Mouse (Mus musculus): ENCODE measurements around the gene Olfr709-ps1. TPM values are rescaled to one million over a fixed set of nuclear protein-coding genes. Genes with fewer than 3 reads are reported as not detected.
"Not testable (repeated sequence)": the region's sequence is repeated elsewhere in the genome, so short reads cannot be mapped to it uniquely, and the experiment has no call there.

The Olfr709-ps1 gene
- polyA plus RNA-seq (2014; fragmentation: Nextera tagmentation; extraction: Ambion mirVana): not detected in 2 replicates

DNA sequence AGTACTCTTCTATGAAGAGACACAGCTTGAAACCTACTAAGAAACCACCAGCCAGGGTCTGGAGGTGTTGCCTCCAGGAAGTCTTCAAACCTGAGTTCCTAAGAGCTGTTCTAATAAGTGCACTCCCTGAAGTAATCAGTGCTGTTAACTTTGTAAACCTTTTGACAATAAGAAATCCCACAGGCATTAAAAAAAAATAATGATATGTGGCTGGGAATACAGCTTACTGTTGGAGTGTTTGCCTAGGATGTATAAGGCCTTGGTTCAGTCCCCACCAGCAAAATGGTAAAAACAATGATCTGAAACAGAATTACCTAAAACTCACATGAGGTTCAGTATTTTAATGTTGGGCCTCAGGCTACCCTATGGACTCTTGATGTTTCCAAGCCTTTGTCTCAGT, at the start of gene Olfr709-ps1:
Gene Olfr709-ps1 (minus strand): TSS at position 101 of the 400 bp plus-strand sequence.
- Histone ChIP-seq H3K4me1 (replicated peaks; ENCODE audit: control insufficient read depth, insufficient read depth, low read length) (no peaks in the 10 kb centered on the region), H3K9me3 (ENCODE audit: control insufficient read depth, low read length) (no peaks in the 10 kb centered on the region), H3K27me3 (ENCODE audit: control insufficient read depth, insufficient read depth, low read length) (no peaks in the 10 kb centered on the region), H3K36me3 (ENCODE audit: control insufficient read depth, insufficient read depth, low read length) (no peaks in the 10 kb centered on the region), H3K9ac (ENCODE audit: low read length) (no peak within 1 kb of the TSS), H3K4me3 (ENCODE audit: low read depth, low read length) (no peak within 1 kb of the TSS), H3K27ac (ENCODE audit: low read depth, low read length) (no peak within 1 kb of the TSS), H3K4me2 (ENCODE audit: low read depth, low read length, severe bottlenecking) (no peak within 1 kb of the TSS)
- DNase-seq (ENCODE audit: low spot score) (no peak), ATAC-seq (replicated peaks; ENCODE audit: low FRiP score) (no peak)

GRCm38 (mm10) chr7:106975353-106975752, 43.3 kb upstream of the Olfr709-ps1 start, which contains the start of gene Olfr711:
Olfr711 (minus strand) TSS chr7:106975453.
- no peak within 1 kb of the TSS for H3K4me2 ChIP-seq (ENCODE audit: low read depth, low read length, severe bottlenecking)
- H3K4me1 ChIP-seq (replicated peaks; ENCODE audit: control insufficient read depth, insufficient read depth, low read length): no peaks in the 10 kb centered on the region
- no peaks in the 10 kb centered on the region for H3K9me3 ChIP-seq (ENCODE audit: control insufficient read depth, low read length)
- no peaks in the 10 kb centered on the region for H3K36me3 ChIP-seq (ENCODE audit: control insufficient read depth, insufficient read depth, low read length)
- 68% methylated on average over 1 of the region's 1 CpGs for WGBS
- no peak within 1 kb of the TSS for H3K4me3 ChIP-seq (ENCODE audit: low read depth, low read length)
- no peaks in the 10 kb centered on the region for H3K27me3 ChIP-seq (ENCODE audit: control insufficient read depth, insufficient read depth, low read length)
- no peak within 1 kb of the TSS for H3K9ac ChIP-seq (ENCODE audit: low read length)
- ATAC-seq (replicated peaks; ENCODE audit: low FRiP score) (no peak), DNase-seq (ENCODE audit: low spot score) (no peak)
- H3K27ac ChIP-seq (ENCODE audit: low read depth, low read length): no peak within 1 kb of the TSS

DNA sequence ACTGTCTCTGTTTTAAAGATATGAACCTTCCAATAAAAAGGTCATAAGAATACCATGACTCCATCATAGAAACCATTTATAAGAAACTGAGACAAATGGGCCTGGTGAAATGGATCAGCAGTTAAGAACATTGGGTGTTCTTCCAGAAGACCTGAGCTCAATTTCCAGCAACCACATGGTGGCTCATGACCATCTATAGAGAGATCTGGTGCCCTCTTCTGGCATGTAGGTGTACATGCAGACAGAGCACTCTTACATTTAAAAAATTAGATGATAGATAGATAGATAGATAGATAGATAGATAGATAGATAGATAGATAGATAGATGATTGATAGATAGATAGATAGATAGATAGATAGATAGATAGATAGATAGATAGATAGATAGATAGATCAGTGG, 35.5 kb upstream of the Olfr709-ps1 start:
- not testable (repeated sequence) for ATAC-seq (replicated peaks; ENCODE audit: low FRiP score); DNase-seq (ENCODE audit: low spot score); H3K4me3 ChIP-seq (ENCODE audit: low read depth, low read length); H3K9me3 ChIP-seq (ENCODE audit: control insufficient read depth, low read length); H3K4me1 ChIP-seq (replicated peaks; ENCODE audit: control insufficient read depth, insufficient read depth, low read length); H3K36me3 ChIP-seq (ENCODE audit: control insufficient read depth, insufficient read depth, low read length); H3K4me2 ChIP-seq (ENCODE audit: low read depth, low read length, severe bottlenecking); H3K27me3 ChIP-seq (ENCODE audit: control insufficient read depth, insufficient read depth, low read length); H3K9ac ChIP-seq (ENCODE audit: low read length); H3K27ac ChIP-seq (ENCODE audit: low read depth, low read length)

DNA sequence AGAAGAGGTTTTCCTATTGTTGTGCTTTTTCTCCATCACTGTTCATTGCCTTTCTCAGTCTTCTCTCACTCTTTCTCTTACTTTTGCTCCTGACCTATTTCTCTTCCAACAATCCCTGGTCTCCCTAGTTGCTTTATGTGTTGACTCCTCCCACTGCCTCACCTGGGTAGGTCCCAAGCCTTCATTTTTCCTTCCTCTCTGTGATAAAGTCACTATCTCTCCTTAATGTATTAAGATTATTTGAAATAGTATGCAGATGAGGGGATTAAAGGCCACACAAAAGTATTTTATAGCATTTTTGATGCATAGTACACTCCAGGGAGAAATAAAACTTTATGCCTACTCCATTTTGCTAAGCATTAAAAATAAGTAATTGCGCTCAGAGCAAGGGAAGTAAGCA, 31.8 kb upstream of the Olfr709-ps1 start, which contains the start of gene Olfr6:
Gene Olfr6 (minus strand): TSS at position 101 of the 400 bp plus-strand sequence.
- WGBS: 98% methylated on average over 1 of the region's 1 CpGs
- Histone ChIP-seq H3K4me3 (ENCODE audit: low read depth, low read length) (no peak within 1 kb of the TSS), H3K4me2 (ENCODE audit: low read depth, low read length, severe bottlenecking) (no peak within 1 kb of the TSS), H3K27me3 (ENCODE audit: control insufficient read depth, insufficient read depth, low read length) (no peaks in the 10 kb centered on the region), H3K27ac (ENCODE audit: low read depth, low read length) (no peak within 1 kb of the TSS), H3K9me3 (ENCODE audit: control insufficient read depth, low read length) (no peaks in the 10 kb centered on the region), H3K36me3 (ENCODE audit: control insufficient read depth, insufficient read depth, low read length) (no peaks in the 10 kb centered on the region), H3K9ac (ENCODE audit: low read length) (no peak within 1 kb of the TSS), H3K4me1 (replicated peaks; ENCODE audit: control insufficient read depth, insufficient read depth, low read length) (no peaks in the 10 kb centered on the region)
- no peak for DNase-seq (ENCODE audit: low spot score)
- no peak for ATAC-seq (replicated peaks; ENCODE audit: low FRiP score)

- 75% methylated on average over 3 of the region's 3 CpGs for WGBS
- no peak within 1 kb of the TSS for H3K4me3 ChIP-seq (ENCODE audit: low read depth, low read length)
- no peaks in the 10 kb centered on the region for H3K4me1 ChIP-seq (replicated peaks; ENCODE audit: control insufficient read depth, insufficient read depth, low read length)
- H3K27me3 ChIP-seq (ENCODE audit: control insufficient read depth, insufficient read depth, low read length): no peaks in the 10 kb centered on the region
- DNase-seq (ENCODE audit: low spot score): no peak
- no peak within 1 kb of the TSS for H3K9ac ChIP-seq (ENCODE audit: low read length)
- H3K4me2 ChIP-seq (ENCODE audit: low read depth, low read length, severe bottlenecking): no peak within 1 kb of the TSS
- no peak for ATAC-seq (replicated peaks; ENCODE audit: low FRiP score)
- H3K9me3 ChIP-seq (ENCODE audit: control insufficient read depth, low read length): no peaks in the 10 kb centered on the region; the same call in 1 of the 2 replicates
- no peaks in the 10 kb centered on the region for H3K36me3 ChIP-seq (ENCODE audit: control insufficient read depth, insufficient read depth, low read length)
- H3K27ac ChIP-seq (ENCODE audit: low read depth, low read length): no peak within 1 kb of the TSS
These were observed 16.2 kb upstream of the Olfr709-ps1 start, which contains the start of gene Olfr710 for GRCm38 (mm10) chr7:106948212-106948611. Olfr710 (minus strand) TSS chr7:106948312.

DNA sequence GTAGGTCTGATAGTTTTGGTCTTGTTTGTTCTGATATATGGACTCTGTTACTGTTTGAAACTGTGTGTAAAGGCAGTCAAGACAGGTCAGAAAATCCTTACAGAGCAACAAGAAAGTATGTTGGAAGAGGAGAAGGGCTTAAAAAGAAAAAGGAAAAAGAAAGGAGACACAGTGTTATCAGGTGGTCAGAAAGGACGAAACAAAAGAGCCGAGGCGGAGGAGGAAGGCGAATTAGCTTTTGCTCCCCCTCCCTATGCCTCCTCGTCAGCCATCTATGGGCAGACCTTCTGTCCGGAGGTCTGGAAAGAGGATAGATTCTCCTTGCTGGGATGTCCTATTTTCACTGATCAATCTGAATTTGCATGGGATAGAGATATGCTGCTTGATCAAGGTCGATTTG, 11.1 kb downstream of the Olfr709-ps1 start:
- H3K9ac ChIP-seq (ENCODE audit: low read length); H3K27ac ChIP-seq (ENCODE audit: low read depth, low read length); H3K4me3 ChIP-seq (ENCODE audit: low read depth, low read length); ATAC-seq (replicated peaks; ENCODE audit: low FRiP score); H3K36me3 ChIP-seq (ENCODE audit: control insufficient read depth, insufficient read depth, low read length); DNase-seq (ENCODE audit: low spot score); H3K4me1 ChIP-seq (replicated peaks; ENCODE audit: control insufficient read depth, insufficient read depth, low read length); H3K27me3 ChIP-seq (ENCODE audit: control insufficient read depth, insufficient read depth, low read length); H3K4me2 ChIP-seq (ENCODE audit: low read depth, low read length, severe bottlenecking); H3K9me3 ChIP-seq (ENCODE audit: control insufficient read depth, low read length): not testable (repeated sequence)
- 89% methylated on average over 2 of the region's 7 CpGs for WGBS

GRCm38 (mm10) chr7:106907676-106908075, 24.3 kb downstream of the Olfr709-ps1 start, which contains the start of gene Olfr1532-ps1:
Olfr1532-ps1 (plus strand) TSS chr7:106908001.
- Histone ChIP-seq H3K36me3 (ENCODE audit: control insufficient read depth, insufficient read depth, low read length) (no peaks in the 10 kb centered on the region), H3K9ac (ENCODE audit: low read length) (no peak within 1 kb of the TSS), H3K4me3 (ENCODE audit: low read depth, low read length) (no peak within 1 kb of the TSS), H3K4me2 (ENCODE audit: low read depth, low read length, severe bottlenecking) (no peak within 1 kb of the TSS), H3K27me3 (ENCODE audit: control insufficient read depth, insufficient read depth, low read length) (no peaks in the 10 kb centered on the region), H3K27ac (ENCODE audit: low read depth, low read length) (no peak within 1 kb of the TSS), H3K9me3 (ENCODE audit: control insufficient read depth, low read length) (no peaks in the 10 kb centered on the region), H3K4me1 (replicated peaks; ENCODE audit: control insufficient read depth, insufficient read depth, low read length) (no peaks in the 10 kb centered on the region)
- DNase-seq (ENCODE audit: low spot score) (no peak), ATAC-seq (replicated peaks; ENCODE audit: low FRiP score) (no peak)
- WGBS: 57% methylated on average over 2 of the region's 2 CpGs

DNA sequence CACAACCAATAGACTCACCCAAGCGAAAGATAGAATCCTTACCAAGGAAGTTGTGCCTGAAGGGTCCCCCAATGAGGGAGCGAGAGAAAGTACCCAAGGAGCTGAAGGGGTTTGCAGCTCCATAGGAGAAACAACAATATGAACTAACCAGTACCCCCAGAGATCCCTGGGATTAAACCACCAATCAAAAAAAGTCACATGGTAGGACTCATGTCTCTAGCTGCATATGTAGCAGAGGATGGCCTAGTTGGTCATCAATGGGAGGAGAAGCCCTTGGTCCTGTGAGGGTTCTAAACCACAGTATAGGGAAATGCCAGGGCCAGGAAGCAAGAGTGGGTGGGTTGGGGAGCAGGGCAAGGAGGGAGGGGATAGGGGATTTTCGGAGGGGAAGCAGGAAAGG, 30.9 kb downstream of the Olfr709-ps1 start, which contains the start of gene Olfr707:
Gene Olfr707 (minus strand): TSS at position 101 of the 400 bp plus-strand sequence.
- not testable (repeated sequence) for DNase-seq (ENCODE audit: low spot score); H3K9me3 ChIP-seq (ENCODE audit: control insufficient read depth, low read length); H3K9ac ChIP-seq (ENCODE audit: low read length); ATAC-seq (replicated peaks; ENCODE audit: low FRiP score); H3K36me3 ChIP-seq (ENCODE audit: control insufficient read depth, insufficient read depth, low read length); H3K4me1 ChIP-seq (replicated peaks; ENCODE audit: control insufficient read depth, insufficient read depth, low read length); H3K27ac ChIP-seq (ENCODE audit: low read depth, low read length); H3K4me2 ChIP-seq (ENCODE audit: low read depth, low read length, severe bottlenecking); H3K4me3 ChIP-seq (ENCODE audit: low read depth, low read length); H3K27me3 ChIP-seq (ENCODE audit: control insufficient read depth, insufficient read depth, low read length)
- WGBS: 84% methylated on average over 3 of the region's 3 CpGs

DNA sequence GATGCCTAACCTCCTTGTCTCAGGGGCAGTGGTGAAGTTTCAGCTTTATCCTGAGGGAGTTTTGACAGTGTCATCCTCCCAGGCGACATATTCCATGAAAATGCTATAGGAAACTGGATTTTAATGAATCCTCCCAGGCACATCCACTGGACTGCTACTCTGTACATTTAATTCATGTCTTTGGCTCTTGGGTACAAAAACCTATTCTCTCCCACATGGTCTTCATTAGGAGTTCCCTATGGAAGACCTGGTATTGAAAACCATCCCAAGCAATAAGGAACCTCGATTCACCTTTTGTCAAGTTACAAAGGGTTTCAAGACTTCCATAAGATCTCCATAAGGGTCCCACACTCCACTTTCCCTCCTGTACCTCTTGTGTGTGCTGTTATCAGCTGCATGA, 44.0 kb downstream of the Olfr709-ps1 start, which contains the start of gene Olfr706:
Gene Olfr706 (minus strand): TSS at position 101 of the 400 bp plus-strand sequence.
- Histone ChIP-seq H3K4me3 (ENCODE audit: low read depth, low read length) (no peak within 1 kb of the TSS), H3K27ac (ENCODE audit: low read depth, low read length) (no peak within 1 kb of the TSS), H3K36me3 (ENCODE audit: control insufficient read depth, insufficient read depth, low read length) (no peaks in the 10 kb centered on the region), H3K9me3 (ENCODE audit: control insufficient read depth, low read length) (no peaks in the 10 kb centered on the region), H3K9ac (ENCODE audit: low read length) (no peak within 1 kb of the TSS), H3K4me1 (replicated peaks; ENCODE audit: control insufficient read depth, insufficient read depth, low read length) (no peaks in the 10 kb centered on the region), H3K27me3 (ENCODE audit: control insufficient read depth, insufficient read depth, low read length) (no peaks in the 10 kb centered on the region), H3K4me2 (ENCODE audit: low read depth, low read length, severe bottlenecking) (no peak within 1 kb of the TSS)
- ATAC-seq (replicated peaks; ENCODE audit: low FRiP score): no peak
- WGBS: 78% methylated on average over 2 of the region's 2 CpGs
- DNase-seq (ENCODE audit: low spot score): no peak

Measured in forebrain, embryonic 11.5 days (tissue).